Mouse (Mus musculus) ZHBTc4 (cell line): ENCODE data around the gene Olfr609.
"Not testable (repeated sequence)": the region's sequence is repeated elsewhere in the genome, so short reads cannot be mapped to it uniquely, and the experiment has no call there.

Experiments
- DNase-seq: peaks from one replicate; pipeline ENCODE4 v3.0.0-alpha.2; 2011; ENCODE audit warnings: low read depth, low spot score

The Olfr609 gene

GRCm38 (mm10) chr7:103497962-103498361, at the start of gene Olfr609:
Gene Olfr609, minus strand, starts transcription at chr7:103498062.
- no peak for DNase-seq

- not testable (repeated sequence) for DNase-seq
These were observed 44.8 kb upstream of the Olfr609 start, which contains the start of gene Olfr612 for GRCm38 (mm10) chr7:103542617-103543016. Gene Olfr612, minus strand, starts transcription at chr7:103542717.

DNA sequence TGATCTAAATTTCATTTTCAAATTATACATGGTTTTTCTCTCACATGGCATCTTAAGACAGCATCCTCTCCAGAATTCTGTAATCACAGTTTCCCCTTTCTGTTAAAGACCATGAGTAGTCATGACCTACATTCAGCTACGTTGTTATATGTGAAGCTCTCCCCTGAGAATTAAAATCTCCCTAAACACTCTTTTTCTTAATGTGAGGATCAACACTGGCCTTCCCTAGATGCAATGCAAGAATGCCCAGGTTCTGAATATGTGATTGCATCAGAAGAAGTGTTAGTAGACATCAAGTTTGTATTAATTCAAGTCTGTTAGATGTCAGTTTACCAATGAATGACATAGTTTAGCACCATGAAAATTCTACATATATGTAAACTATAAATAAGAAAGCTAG, 22.9 kb upstream of the Olfr609 start, which contains the start of gene Olfr611:
Gene Olfr611 (minus strand): TSS at position 101 of the 400 bp plus-strand sequence.
- DNase-seq, result not testable (repeated sequence)

GRCm38 (mm10) chr7:103512022-103512421, 14.2 kb upstream of the Olfr609 start, which contains the start of gene Olfr610:
Gene Olfr610, minus strand, starts transcription at chr7:103512122.
- DNase-seq, result no peak

DNA sequence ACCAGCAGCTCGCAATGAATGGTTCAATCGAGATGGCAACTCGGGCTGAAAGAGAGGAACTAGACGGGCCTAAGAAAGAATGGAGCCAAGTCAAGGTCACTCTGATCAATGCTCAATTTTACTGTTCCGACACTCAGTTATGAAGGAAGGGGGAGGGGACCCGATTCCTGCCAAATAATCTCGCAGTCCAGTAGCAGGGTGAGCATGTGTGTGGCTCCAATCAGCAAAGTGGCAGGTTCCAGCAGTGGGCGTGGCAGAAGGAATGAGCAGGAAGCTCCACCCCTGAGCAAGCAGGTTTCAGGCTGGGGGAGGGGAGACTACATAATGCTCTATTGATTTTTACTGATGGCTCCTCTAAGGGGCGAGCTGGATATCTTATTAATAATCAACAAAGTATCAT, 20.8 kb downstream of the Olfr609 start:
- DNase-seq, result not testable (repeated sequence)

GRCm38 (mm10) chr7:103469577-103469976, 28.3 kb downstream of the Olfr609 start, which contains the start of gene Olfr608:
Gene Olfr608, plus strand, starts transcription at chr7:103469877.
- no peak for DNase-seq

GRCm38 (mm10) chr7:103460590-103460989, 37.3 kb downstream of the Olfr609 start:
- DNase-seq, result no peak

- DNase-seq, result no peak
These were observed 49.1 kb downstream of the Olfr609 start, which contains the start of gene Olfr606 for GRCm38 (mm10) chr7:103448746-103449145. Gene Olfr606, plus strand, starts transcription at chr7:103449046.

GRCm38 (mm10) chr7:103445339-103445738, 52.5 kb downstream of the Olfr609 start, which contains the start of gene Olfr605:
Gene Olfr605, minus strand, starts transcription at chr7:103445439.
- DNase-seq, result no peak
